Mouse (Mus musculus) neural tube, embryonic 14.5 days (tissue): Measurements from ENCODE around the gene Tm4sf4. TPM values are rescaled to one million over a fixed set of nuclear protein-coding genes. Genes with fewer than 3 reads are reported as not detected.

Experiments used
- ATAC-seq: fragments of 200-750 bp; cut with Nextera tagmentation; 2 replicates; pipeline ENCODE4 v1.8.0; 2017; ENCODE audit warnings: low read depth, mild to moderate bottlenecking, moderate TSS enrichment, moderate library complexity
- H3K27ac ChIP-seq: fragments of 300-500 bp; sonication (generic); 2 replicates; pipeline ENCODE4 v1.5.1; 2014; ENCODE audit warnings: low read depth, mild to moderate bottlenecking, control low read depth, low read length, moderate library complexity, mixed read lengths
- H3K27me3 ChIP-seq: fragments of 300-500 bp; sonication (generic); 2 replicates; pipeline ENCODE4 v1.6.1; 2014; ENCODE audit warnings: low read length; ENCODE audit not compliant: control insufficient read depth, insufficient read depth
- H3K36me3 ChIP-seq: fragments of 300-500 bp; sonication (generic); 2 replicates; pipeline ENCODE4 v1.6.1; 2014; ENCODE audit warnings: low read length, mixed read lengths; ENCODE audit not compliant: control insufficient read depth, insufficient read depth
- H3K4me1 ChIP-seq: fragments of 300-500 bp; sonication (generic); 2 replicates; pipeline ENCODE4 v1.6.1; 2014; ENCODE audit warnings: low read length; ENCODE audit not compliant: control insufficient read depth, insufficient read depth
- H3K4me2 ChIP-seq: fragments of 300-500 bp; sonication (generic); 2 replicates; pipeline ENCODE4 v1.6.1; 2014; ENCODE audit warnings: mild to moderate bottlenecking, low read depth, low read length, control low read depth
- H3K4me3 ChIP-seq: fragments of 300-500 bp; sonication (generic); 2 replicates; pipeline ENCODE4 v1.5.1; 2014; ENCODE audit warnings: low read depth, low read length, control low read depth, mixed read lengths
- H3K9ac ChIP-seq: fragments of 300-500 bp; sonication (generic); replicated peaks from 2 replicates; pipeline ENCODE4 v1.6.1; 2014; ENCODE audit warnings: low read depth, mild to moderate bottlenecking, control low read depth, low read length, mixed read lengths
- H3K9me3 ChIP-seq: fragments of 300-500 bp; sonication (generic); 2 replicates; pipeline ENCODE4 v1.6.1; 2016; ENCODE audit warnings: low read length; ENCODE audit not compliant: control insufficient read depth
- WGBS: fragments of 180-500 bp; shearing (Covaris S2); extraction: QIAGEN DNeasy Blood & Tissue Kit; methylation state at CpG from one replicate; pipeline ENCODE4 v1.1.7; 2014; 5-methylcytosine and 5-hydroxymethylcytosine counted together
- polyA plus RNA-seq: library from polyadenylated mRNA; unstranded; fragments of >200 nt; fragmentation: Nextera tagmentation; extraction: Ambion mirVana; gene quantifications from 2 replicates; pipeline ENCODE4 v1.2.1, GENCODE M21; 2014

Tm4sf4 gene
- polyA plus RNA-seq, 1 experiment from 2014 or later: 1.5 TPM

DNA sequence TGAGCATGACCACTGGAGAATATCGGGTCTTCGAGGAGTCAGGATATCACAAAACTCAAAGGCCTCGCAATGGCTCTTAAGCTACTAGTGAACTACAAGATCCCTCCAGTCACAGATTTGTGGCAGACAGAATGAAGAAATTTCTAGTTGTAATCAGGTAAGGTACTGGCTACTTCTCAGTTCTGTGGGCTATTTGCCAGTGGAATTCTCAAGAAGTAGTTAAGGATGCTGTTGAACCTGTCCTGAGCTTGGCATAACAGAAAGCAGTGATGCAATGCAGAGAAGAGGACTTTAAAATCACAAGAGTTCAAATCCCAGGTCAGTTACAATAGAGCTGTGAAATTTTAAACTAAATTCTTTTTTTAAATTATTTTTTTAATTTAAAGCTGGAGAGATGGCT, 44.2 kb downstream of the Tm4sf4 start:
- Histone ChIP-seq H3K4me2 (no peak overlapping the region), H3K9me3 (no peaks in the 10 kb centered on the region), H3K27ac (no peak overlapping the region), H3K27me3 (no peaks in the 10 kb centered on the region), H3K36me3 (no peaks in the 10 kb centered on the region), H3K9ac (no peak overlapping the region), H3K4me3 (no peak overlapping the region), H3K4me1 (peaks cover 14% of the 10 kb centered on the region)
- WGBS: 98% methylated on average over 3 of the region's 3 CpGs
- ATAC-seq: no peak

DNA sequence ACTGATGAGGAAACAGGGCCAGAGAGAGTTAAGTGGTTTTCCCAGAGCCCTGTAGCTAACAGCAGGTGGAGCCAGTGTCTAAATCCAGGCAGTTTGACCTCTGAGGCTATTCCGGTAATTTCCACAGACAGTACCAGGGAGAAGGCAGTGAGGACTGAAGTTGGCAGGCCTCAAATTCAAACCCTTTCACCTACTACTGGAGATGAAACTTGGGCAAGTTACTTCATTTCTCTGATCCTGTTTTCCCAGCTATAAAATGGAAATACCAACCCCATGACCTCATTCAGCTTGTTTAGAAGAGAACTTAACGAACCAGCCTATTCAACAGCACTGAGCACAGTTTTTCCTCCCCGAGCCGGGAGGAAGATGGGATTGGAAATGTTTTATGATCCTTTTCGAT, 45.2 kb downstream of the Tm4sf4 start:
- peak; percentile 55; the same call in 1 of the 2 replicates for ATAC-seq
- Histone ChIP-seq H3K9ac (no peak overlapping the region), H3K9me3 (no peaks in the 10 kb centered on the region), H3K36me3 (no peaks in the 10 kb centered on the region), H3K27me3 (no peaks in the 10 kb centered on the region), H3K4me3 (no peak overlapping the region), H3K4me2 (no peak overlapping the region; the same call in 1 of the 2 replicates), H3K4me1 (peaks cover 14% of the 10 kb centered on the region), H3K27ac (peak overlapping the region; percentile 8; the same call in 1 of the 2 replicates)
- 6% methylated on average over 5 of the region's 5 CpGs for WGBS

DNA sequence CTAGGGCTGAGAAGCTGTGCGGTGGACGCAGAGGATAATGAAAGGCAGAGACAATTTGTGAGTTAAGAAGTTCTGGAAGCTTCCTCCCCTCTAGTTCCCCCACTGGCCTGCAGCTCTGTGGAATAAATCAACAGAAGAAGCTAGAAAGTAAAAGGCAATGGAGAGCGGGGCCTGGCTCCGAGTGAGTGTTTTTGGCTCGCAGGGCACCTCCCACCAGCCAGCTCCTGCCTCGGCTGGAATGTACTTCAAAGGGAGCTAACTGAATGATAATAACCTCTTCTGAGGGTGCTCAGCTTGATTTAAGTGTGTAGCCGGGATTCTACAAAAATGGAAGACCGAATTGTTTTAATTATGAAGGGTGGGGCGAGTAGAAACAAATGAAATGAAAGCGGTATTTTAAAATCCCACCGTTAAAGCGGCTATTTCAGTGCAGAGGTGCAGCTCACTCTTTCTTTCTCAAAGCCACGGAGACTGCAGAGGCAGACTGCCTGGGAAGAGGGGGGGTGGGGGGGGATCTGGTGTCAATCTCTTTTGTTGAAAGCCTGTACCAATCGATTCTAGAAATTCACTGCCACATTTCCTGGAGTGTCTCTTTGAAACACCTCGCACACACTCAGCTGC, 46.0 kb downstream of the Tm4sf4 start:
- WGBS: 2% methylated on average over 15 of the region's 15 CpGs

DNA sequence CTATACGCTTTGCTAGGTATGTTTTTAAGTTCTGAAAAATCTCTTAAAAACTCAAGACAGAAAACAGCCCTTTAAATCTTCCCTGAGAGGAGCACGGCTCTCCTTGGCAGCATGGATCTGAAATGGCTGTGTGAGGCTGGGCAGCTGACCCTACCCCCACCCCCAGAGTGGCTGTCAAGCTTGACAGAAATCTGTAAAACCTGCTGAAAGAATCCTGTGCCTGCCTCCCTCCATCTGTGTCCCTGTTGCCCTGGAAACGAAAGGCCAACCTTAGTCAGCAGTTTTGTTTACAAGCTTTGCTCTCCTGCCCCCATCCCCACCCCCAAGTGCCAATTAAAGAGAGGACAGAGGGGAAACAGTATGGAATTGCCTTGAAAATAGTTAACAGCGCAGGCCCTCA, 47.3 kb downstream of the Tm4sf4 start:
- no peak overlapping the region for H3K4me2 ChIP-seq
- no peaks in the 10 kb centered on the region for H3K36me3 ChIP-seq
- ATAC-seq: peak; percentile 23; the same call in 1 of the 2 replicates
- H3K4me3 ChIP-seq: no peak overlapping the region
- 35% methylated on average over 4 of the region's 4 CpGs for WGBS
- H3K27me3 ChIP-seq: no peaks in the 10 kb centered on the region
- no peaks in the 10 kb centered on the region for H3K9me3 ChIP-seq
- no peak overlapping the region for H3K27ac ChIP-seq
- H3K4me1 ChIP-seq: peaks cover 14% of the 10 kb centered on the region
- H3K9ac ChIP-seq: no peak overlapping the region

More for the DNA sequence above, 46.0 kb downstream of the Tm4sf4 start:
- peak; percentile 48 for ATAC-seq
- peak overlapping the region; percentile 42 for H3K4me2 ChIP-seq
- peaks cover 14% of the 10 kb centered on the region for H3K4me1 ChIP-seq
- peak overlapping the region; percentile 1; the same call in 1 of the 2 replicates for H3K4me3 ChIP-seq
- H3K9ac ChIP-seq: 0 out of 2 replicates have a peak overlapping the region, but pooled peaks have one; percentile 5
- no peaks in the 10 kb centered on the region for H3K27me3 ChIP-seq
- H3K27ac ChIP-seq: peak overlapping the region; percentile 8; the same call in 1 of the 2 replicates
- no peaks in the 10 kb centered on the region for H3K36me3 ChIP-seq
- H3K9me3 ChIP-seq: no peaks in the 10 kb centered on the region

DNA sequence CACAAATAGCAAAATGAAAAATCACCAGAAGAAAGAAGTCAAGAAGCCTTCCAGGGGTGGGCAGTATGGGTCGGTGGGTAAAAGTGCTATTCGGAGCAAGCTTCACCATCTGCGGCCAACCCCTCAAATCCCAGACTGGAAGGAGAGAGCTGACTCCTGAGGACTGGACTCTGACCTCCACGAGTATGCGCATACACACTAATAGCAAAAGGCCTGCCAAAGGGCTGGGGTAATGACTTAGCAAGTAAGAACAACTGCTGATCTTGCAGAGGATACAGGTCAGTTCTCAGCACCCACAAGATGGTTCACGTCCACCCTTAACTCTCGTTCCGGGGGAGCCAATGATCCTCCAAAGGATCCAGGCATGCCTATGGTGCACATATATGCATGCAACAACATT, 49.3 kb downstream of the Tm4sf4 start:
- H3K4me2 ChIP-seq: no peak overlapping the region
- no peak for ATAC-seq
- no peaks in the 10 kb centered on the region for H3K27me3 ChIP-seq
- H3K4me3 ChIP-seq: no peak overlapping the region
- peaks cover 14% of the 10 kb centered on the region for H3K4me1 ChIP-seq
- H3K9me3 ChIP-seq: no peaks in the 10 kb centered on the region
- WGBS: 86% methylated on average over 8 of the region's 8 CpGs
- H3K9ac ChIP-seq: no peak overlapping the region
- no peaks in the 10 kb centered on the region for H3K36me3 ChIP-seq
- H3K27ac ChIP-seq: no peak overlapping the region

DNA sequence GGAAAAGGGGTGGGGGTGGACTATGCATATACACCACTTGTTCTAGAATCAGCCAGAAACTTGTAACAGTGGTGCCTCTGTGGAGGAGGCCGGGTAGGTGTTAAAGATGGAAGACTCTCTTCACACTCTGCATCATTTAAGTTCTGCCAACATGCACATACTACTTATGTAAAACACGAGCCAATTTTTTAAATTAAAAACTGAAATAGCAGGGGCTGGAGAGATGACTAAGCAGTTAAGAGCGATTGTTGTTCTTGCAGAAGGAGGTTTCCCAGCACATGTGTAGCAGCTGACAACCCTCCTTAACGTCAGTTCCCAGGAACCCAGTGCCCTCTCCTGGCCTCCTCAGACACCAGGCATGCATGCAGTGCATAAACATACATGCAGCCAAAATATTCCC, 55.5 kb downstream of the Tm4sf4 start:
- Histone ChIP-seq H3K36me3 (no peaks in the 10 kb centered on the region), H3K9me3 (no peaks in the 10 kb centered on the region), H3K27ac (no peak overlapping the region), H3K4me3 (no peak overlapping the region), H3K4me1 (no peaks in the 10 kb centered on the region), H3K9ac (no peak overlapping the region), H3K27me3 (no peaks in the 10 kb centered on the region), H3K4me2 (no peak overlapping the region)
- 85% methylated on average over 4 of the region's 4 CpGs for WGBS
- ATAC-seq: no peak

DNA sequence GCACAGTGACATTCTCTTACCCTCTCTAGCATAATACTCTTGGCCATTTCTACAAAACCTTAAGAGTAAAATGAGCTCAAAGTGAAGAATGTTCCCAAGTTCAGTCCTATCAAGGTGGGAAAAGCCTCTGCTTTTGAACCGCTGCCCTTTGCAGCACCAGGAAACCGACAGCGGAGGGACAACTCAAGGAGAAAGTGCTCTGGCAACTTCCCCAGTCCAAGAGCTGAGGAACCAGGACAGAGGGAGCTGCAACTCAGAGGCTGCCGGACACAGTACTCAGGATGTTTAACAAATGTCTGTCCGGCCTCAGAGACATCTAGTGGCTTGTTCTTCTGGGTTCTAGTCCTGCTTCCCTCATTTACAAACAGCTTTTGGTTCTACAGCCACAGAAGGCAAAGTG, 56.9 kb downstream of the Tm4sf4 start:
- H3K36me3 ChIP-seq: no peaks in the 10 kb centered on the region
- H3K4me3 ChIP-seq: no peak overlapping the region
- H3K27me3 ChIP-seq: no peaks in the 10 kb centered on the region
- ATAC-seq: no peak
- H3K9ac ChIP-seq: no peak overlapping the region
- H3K27ac ChIP-seq: no peak overlapping the region
- no peak overlapping the region for H3K4me2 ChIP-seq
- no peaks in the 10 kb centered on the region for H3K9me3 ChIP-seq
- WGBS: 91% methylated on average over 5 of the region's 5 CpGs
- no peaks in the 10 kb centered on the region for H3K4me1 ChIP-seq

DNA sequence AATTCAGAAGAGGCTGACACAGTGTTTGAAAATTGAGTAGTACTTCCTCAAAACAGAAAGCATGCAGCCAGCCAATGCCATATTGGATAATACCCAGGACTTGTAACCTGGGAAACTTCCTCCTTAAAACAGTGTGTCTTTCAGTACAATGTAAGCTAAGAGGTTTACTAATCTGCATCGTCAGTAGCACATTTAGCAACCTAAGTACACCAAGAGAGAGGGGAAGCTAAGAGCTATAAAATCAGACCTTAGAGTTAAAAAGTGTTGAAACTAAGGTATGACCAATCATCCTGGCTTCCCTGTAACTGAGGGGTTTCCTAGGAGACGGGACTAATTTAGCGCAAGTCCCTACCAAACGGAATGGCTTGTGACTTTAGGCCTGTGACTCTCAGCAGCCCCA, 61.0 kb downstream of the Tm4sf4 start:
- no peak for ATAC-seq
- no peak overlapping the region for H3K9ac ChIP-seq
- no peak overlapping the region for H3K4me3 ChIP-seq
- no peaks in the 10 kb centered on the region for H3K36me3 ChIP-seq
- 83% methylated on average over 4 of the region's 4 CpGs for WGBS
- no peaks in the 10 kb centered on the region for H3K27me3 ChIP-seq
- H3K9me3 ChIP-seq: no peaks in the 10 kb centered on the region
- H3K4me2 ChIP-seq: no peak overlapping the region
- H3K27ac ChIP-seq: no peak overlapping the region
- H3K4me1 ChIP-seq: no peaks in the 10 kb centered on the region

DNA sequence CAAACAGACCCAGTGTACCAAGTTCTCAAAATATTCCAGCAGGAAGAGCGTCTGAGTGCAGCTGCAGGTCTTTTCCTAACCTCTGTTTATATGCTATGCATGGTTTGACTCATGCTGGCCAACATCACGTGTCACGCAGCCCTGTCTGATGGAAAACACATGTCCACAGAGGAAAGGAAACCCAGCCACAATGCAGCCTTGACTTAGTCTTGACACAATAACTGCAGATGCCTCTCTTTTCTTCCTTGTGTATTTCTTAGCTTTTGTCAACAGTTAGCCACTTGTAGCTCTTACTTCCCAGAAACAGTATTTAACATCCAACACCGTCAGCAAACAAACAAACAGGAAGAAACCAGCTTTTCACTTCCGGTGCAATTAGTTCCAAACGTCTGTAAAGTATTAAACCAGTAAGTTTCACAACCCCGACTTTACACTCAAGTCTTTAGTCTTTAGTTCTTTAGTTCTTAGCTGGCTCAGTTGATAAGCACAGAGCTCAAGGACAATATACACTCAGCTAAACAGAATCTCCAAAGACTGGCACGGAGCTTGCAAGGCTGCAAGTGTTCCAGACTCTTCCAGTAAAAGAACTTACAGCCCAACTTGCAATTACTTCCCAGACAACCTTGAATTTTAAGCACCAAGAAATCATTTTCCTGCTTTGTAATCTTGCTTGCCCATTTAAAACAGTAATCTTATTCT, 62.5 kb downstream of the Tm4sf4 start:
- H3K4me2 ChIP-seq: no peak overlapping the region
- no peaks in the 10 kb centered on the region for H3K9me3 ChIP-seq
- H3K4me1 ChIP-seq: no peaks in the 10 kb centered on the region
- H3K27me3 ChIP-seq: no peaks in the 10 kb centered on the region
- H3K27ac ChIP-seq: no peak overlapping the region
- H3K4me3 ChIP-seq: no peak overlapping the region
- ATAC-seq: no peak
- WGBS: 80% methylated on average over 8 of the region's 8 CpGs
- H3K9ac ChIP-seq: no peak overlapping the region
- no peaks in the 10 kb centered on the region for H3K36me3 ChIP-seq
